Mouse (Mus musculus): Measurements from ENCODE around the gene Inpp4b. TPM values are rescaled to one million over a fixed set of nuclear protein-coding genes. Genes with fewer than 3 reads are reported as not detected.
"Not testable (repeated sequence)": the region's sequence is repeated elsewhere in the genome, so short reads cannot be mapped to it uniquely, and the experiment has no call there.

Inpp4b gene
- polyA plus RNA-seq, 1 experiment from 2014 or later: 9.1 TPM

- Histone ChIP-seq H3K9me3 (replicated peaks; ENCODE audit: low read length) (no peaks in the 10 kb centered on the region), H3K4me2 (ENCODE audit: low read length) (no peak overlapping the region), H3K36me3 (ENCODE audit: insufficient read depth, low read length) (no peaks in the 10 kb centered on the region), H3K4me3 (replicated peaks; ENCODE audit: low read depth, low read length) (no peak overlapping the region), H3K4me1 (replicated peaks; ENCODE audit: insufficient read depth, low read length) (no peaks in the 10 kb centered on the region), H3K27ac (no peak overlapping the region), H3K27me3 (ENCODE audit: insufficient read depth, low read length) (no peaks in the 10 kb centered on the region), H3K9ac (ENCODE audit: low read depth, low read length) (no peak overlapping the region)
- WGBS: 87% methylated on average over 3 of the region's 3 CpGs
- ATAC-seq (replicated peaks; ENCODE audit: low FRiP score, low read depth): no peak
- no peak for DNase-seq (ENCODE audit: low spot score)
- TF ChIP-seq CTCF (IDR thresholded peaks at IDR 0.05; ENCODE audit: low read depth): no peak
These were observed 725.3 kb downstream of the Inpp4b start for GRCm38 (mm10) chr8:82067619-82068018.

GRCm38 (mm10) chr8:82079267-82079666 is 736.9 kb downstream of the Inpp4b start:
- ATAC-seq (replicated peaks; ENCODE audit: low FRiP score, low read depth) (no peak), DNase-seq (ENCODE audit: low spot score) (no peak)
- TF ChIP-seq CTCF (IDR thresholded peaks at IDR 0.05; ENCODE audit: low read depth): no peak
- H3K4me1 ChIP-seq (replicated peaks; ENCODE audit: insufficient read depth, low read length): no peaks in the 10 kb centered on the region
- H3K27me3 ChIP-seq (ENCODE audit: insufficient read depth, low read length): no peaks in the 10 kb centered on the region
- no peaks in the 10 kb centered on the region for H3K9me3 ChIP-seq (replicated peaks; ENCODE audit: low read length)
- H3K4me3 ChIP-seq (replicated peaks; ENCODE audit: low read depth, low read length): no peak overlapping the region
- H3K36me3 ChIP-seq (ENCODE audit: insufficient read depth, low read length): no peaks in the 10 kb centered on the region
- no peak overlapping the region for H3K9ac ChIP-seq (ENCODE audit: low read depth, low read length)
- H3K27ac ChIP-seq: no peak overlapping the region
- H3K4me2 ChIP-seq (ENCODE audit: low read length): no peak overlapping the region

- DNase-seq (ENCODE audit: low spot score); H3K4me3 ChIP-seq (replicated peaks; ENCODE audit: low read depth, low read length); H3K36me3 ChIP-seq (ENCODE audit: insufficient read depth, low read length); H3K4me1 ChIP-seq (replicated peaks; ENCODE audit: insufficient read depth, low read length); H3K9me3 ChIP-seq (replicated peaks; ENCODE audit: low read length); H3K4me2 ChIP-seq (ENCODE audit: low read length); H3K9ac ChIP-seq (ENCODE audit: low read depth, low read length); H3K27ac ChIP-seq; H3K27me3 ChIP-seq (ENCODE audit: insufficient read depth, low read length); ATAC-seq (replicated peaks; ENCODE audit: low FRiP score, low read depth): not testable (repeated sequence)
- 94% methylated on average over 7 of the region's 7 CpGs for WGBS
These were observed 744.3 kb downstream of the Inpp4b start for GRCm38 (mm10) chr8:82086631-82087030.

GRCm38 (mm10) chr8:82090901-82091300 is 748.5 kb downstream of the Inpp4b start:
- H3K4me1 ChIP-seq (replicated peaks; ENCODE audit: insufficient read depth, low read length): no peaks in the 10 kb centered on the region
- DNase-seq (ENCODE audit: low spot score): no peak
- WGBS: 82% methylated on average over 1 of the region's 1 CpGs
- no peak overlapping the region for H3K9ac ChIP-seq (ENCODE audit: low read depth, low read length)
- TF ChIP-seq CTCF (IDR thresholded peaks at IDR 0.05; ENCODE audit: low read depth): no peak
- no peaks in the 10 kb centered on the region for H3K27me3 ChIP-seq (ENCODE audit: insufficient read depth, low read length)
- no peak overlapping the region for H3K4me3 ChIP-seq (replicated peaks; ENCODE audit: low read depth, low read length)
- no peaks in the 10 kb centered on the region for H3K36me3 ChIP-seq (ENCODE audit: insufficient read depth, low read length)
- ATAC-seq (replicated peaks; ENCODE audit: low FRiP score, low read depth): no peak
- no peak overlapping the region for H3K27ac ChIP-seq
- H3K4me2 ChIP-seq (ENCODE audit: low read length): no peak overlapping the region
- no peaks in the 10 kb centered on the region for H3K9me3 ChIP-seq (replicated peaks; ENCODE audit: low read length)

- Histone ChIP-seq H3K4me3 (replicated peaks; ENCODE audit: low read depth, low read length) (no peak overlapping the region), H3K9me3 (replicated peaks; ENCODE audit: low read length) (no peaks in the 10 kb centered on the region), H3K27ac (no peak overlapping the region), H3K36me3 (ENCODE audit: insufficient read depth, low read length) (no peaks in the 10 kb centered on the region), H3K4me1 (replicated peaks; ENCODE audit: insufficient read depth, low read length) (no peaks in the 10 kb centered on the region), H3K27me3 (ENCODE audit: insufficient read depth, low read length) (no peaks in the 10 kb centered on the region), H3K9ac (ENCODE audit: low read depth, low read length) (no peak overlapping the region), H3K4me2 (ENCODE audit: low read length) (no peak overlapping the region)
- TF ChIP-seq CTCF (IDR thresholded peaks at IDR 0.05; ENCODE audit: low read depth): no peak
- DNase-seq (ENCODE audit: low spot score): no peak
- ATAC-seq (replicated peaks; ENCODE audit: low FRiP score, low read depth): no peak
These were observed 750.9 kb downstream of the Inpp4b start for GRCm38 (mm10) chr8:82093274-82093673.

- DNase-seq (ENCODE audit: low spot score) (no peak), ATAC-seq (replicated peaks; ENCODE audit: low FRiP score, low read depth) (no peak)
- no peaks in the 10 kb centered on the region for H3K9me3 ChIP-seq (replicated peaks; ENCODE audit: low read length)
- no peaks in the 10 kb centered on the region for H3K27me3 ChIP-seq (ENCODE audit: insufficient read depth, low read length)
- no peak overlapping the region for H3K9ac ChIP-seq (ENCODE audit: low read depth, low read length)
- no peak overlapping the region for H3K27ac ChIP-seq
- H3K4me1 ChIP-seq (replicated peaks; ENCODE audit: insufficient read depth, low read length): no peaks in the 10 kb centered on the region
- TF ChIP-seq CTCF (IDR thresholded peaks at IDR 0.05; ENCODE audit: low read depth): no peak
- H3K4me3 ChIP-seq (replicated peaks; ENCODE audit: low read depth, low read length): no peak overlapping the region
- no peaks in the 10 kb centered on the region for H3K36me3 ChIP-seq (ENCODE audit: insufficient read depth, low read length)
- no peak overlapping the region for H3K4me2 ChIP-seq (ENCODE audit: low read length)
These were observed 762.2 kb downstream of the Inpp4b start for GRCm38 (mm10) chr8:82104560-82104959.

GRCm38 (mm10) chr8:82106131-82106530 is 763.8 kb downstream of the Inpp4b start:
- TF ChIP-seq CTCF (IDR thresholded peaks at IDR 0.05; ENCODE audit: low read depth): no peak
- ATAC-seq (replicated peaks; ENCODE audit: low FRiP score, low read depth): no peak
- no peaks in the 10 kb centered on the region for H3K9me3 ChIP-seq (replicated peaks; ENCODE audit: low read length)
- no peak overlapping the region for H3K4me3 ChIP-seq (replicated peaks; ENCODE audit: low read depth, low read length)
- no peaks in the 10 kb centered on the region for H3K4me1 ChIP-seq (replicated peaks; ENCODE audit: insufficient read depth, low read length)
- H3K9ac ChIP-seq (ENCODE audit: low read depth, low read length): no peak overlapping the region
- no peak overlapping the region for H3K27ac ChIP-seq
- DNase-seq (ENCODE audit: low spot score): no peak
- H3K36me3 ChIP-seq (ENCODE audit: insufficient read depth, low read length): no peaks in the 10 kb centered on the region
- H3K4me2 ChIP-seq (ENCODE audit: low read length): no peak overlapping the region
- no peaks in the 10 kb centered on the region for H3K27me3 ChIP-seq (ENCODE audit: insufficient read depth, low read length)
- 80% methylated on average over 3 of the region's 3 CpGs for WGBS
